Mouse (Mus musculus): Measurements from ENCODE around the gene Pttg1ip. TPM values are rescaled to one million over a fixed set of nuclear protein-coding genes. Genes with fewer than 3 reads are reported as not detected.

The Pttg1ip gene
- total RNA-seq (2021) = 100 to 1,000 TPM in 1 of 2 experiments, 10 to 100 TPM in 1; 95.8 to 103 TPM
- long read RNA-seq, experiment 1, transcript Pttg1ip-201 (6 exons, 2,294 nt) = major isoform, 177 of 195 reads
- long read RNA-seq, experiment 1, partial matches to known transcripts = 1 of 195 reads
- long read RNA-seq, experiment 1, other reads (novel, unspliced or antisense) = 14 of 195 reads
- long read RNA-seq, experiment 2, transcript Pttg1ip-201 (6 exons, 2,294 nt) = major isoform, 167 of 190 reads
- long read RNA-seq, experiment 2, partial matches to known transcripts = 2 of 190 reads
- long read RNA-seq, experiment 2, other reads (novel, unspliced or antisense) = 15 of 190 reads

DNA sequence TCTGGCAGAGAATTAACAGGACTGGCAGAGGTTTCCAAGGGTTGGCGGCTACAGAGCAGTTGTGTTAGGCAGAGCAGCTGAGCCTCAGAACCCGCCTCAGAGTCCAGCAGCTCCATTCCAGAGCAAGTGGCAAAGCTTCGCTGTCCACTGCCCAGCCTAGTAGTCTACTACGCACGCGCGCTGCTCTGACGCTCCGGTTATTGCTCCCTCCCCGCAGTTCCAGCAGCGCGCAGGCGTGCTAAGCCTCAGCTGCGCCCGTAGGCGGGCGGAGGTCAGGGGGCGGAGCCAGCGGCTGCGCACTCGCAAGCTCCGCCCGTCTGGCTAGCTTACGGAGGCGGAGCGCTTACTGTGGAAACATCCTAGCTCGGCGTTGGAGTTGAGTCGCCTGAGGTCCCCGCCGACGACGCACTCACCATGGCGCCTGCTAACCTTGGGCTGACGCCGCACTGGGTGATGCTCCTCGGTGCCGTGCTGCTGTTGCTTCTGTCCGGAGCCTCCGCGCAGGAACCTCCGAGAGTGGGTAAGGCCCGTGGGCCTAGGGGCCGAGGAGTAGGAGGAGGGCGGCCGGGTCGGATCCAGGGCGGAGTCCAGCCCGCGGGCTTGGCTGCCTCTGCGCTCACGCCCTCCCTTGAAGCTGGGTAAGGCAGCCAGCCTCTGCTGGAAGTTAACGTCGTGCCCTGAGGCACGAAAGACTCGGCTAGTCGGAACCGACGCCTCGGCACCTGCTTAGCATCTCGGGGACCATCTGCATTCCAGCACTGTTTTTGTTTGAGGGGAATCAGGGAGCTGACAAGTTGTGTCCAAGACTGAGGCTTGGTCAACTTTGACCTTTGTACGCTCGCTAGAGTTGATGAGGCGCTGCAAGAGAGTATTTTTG lies at the start of gene Pttg1ip:
Gene Pttg1ip, plus strand, starts transcription at position 313 of the 877 bp plus-strand sequence.
- peak; percentile 94 to 97 for DNase-seq (ENCODE audit: low spot score in 2 of 2)

DNA sequence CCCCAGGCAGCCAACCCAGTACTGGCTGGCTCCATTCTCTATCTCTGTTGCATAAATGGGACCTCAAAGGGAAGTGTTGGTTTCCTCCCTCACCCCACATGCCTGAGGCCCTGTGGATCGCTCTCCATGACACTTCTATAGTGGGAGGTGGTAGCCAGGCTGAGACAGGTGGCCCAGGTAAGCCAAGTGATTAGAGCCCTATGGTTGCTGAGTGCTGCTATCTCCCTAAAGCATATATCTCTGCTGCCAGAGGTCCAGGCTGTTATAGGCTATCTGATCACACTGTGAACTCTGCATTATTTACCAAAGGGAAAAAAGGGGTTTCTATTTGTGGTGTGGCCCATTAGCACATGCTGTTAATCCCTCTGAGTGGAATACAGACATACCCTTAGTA lies 49.5 kb upstream of the Pttg1ip start:
- no peak for DNase-seq (ENCODE audit: low spot score in 2 of 2)

DNA sequence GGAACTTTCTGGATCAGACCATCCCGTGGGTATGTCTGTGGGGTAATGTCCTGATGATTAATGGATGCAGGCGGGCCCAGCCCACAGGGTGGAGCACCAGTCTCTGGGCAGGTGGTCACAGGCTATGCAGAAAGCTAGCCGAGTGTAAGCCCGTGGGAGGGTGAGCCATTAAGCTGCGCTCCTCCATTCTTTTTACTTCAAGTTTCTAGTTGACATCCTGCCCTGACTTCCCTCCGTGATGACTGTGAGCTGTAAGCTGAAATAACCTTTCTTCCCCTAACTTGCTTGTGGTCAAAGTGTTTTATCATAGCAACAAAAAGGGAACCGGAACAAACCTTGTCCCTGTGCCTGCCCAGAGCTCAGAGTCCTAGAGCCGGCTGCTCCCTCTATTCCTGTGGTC lies 44.8 kb upstream of the Pttg1ip start:
- DNase-seq (ENCODE audit: low spot score in 2 of 2) = no peak

DNA sequence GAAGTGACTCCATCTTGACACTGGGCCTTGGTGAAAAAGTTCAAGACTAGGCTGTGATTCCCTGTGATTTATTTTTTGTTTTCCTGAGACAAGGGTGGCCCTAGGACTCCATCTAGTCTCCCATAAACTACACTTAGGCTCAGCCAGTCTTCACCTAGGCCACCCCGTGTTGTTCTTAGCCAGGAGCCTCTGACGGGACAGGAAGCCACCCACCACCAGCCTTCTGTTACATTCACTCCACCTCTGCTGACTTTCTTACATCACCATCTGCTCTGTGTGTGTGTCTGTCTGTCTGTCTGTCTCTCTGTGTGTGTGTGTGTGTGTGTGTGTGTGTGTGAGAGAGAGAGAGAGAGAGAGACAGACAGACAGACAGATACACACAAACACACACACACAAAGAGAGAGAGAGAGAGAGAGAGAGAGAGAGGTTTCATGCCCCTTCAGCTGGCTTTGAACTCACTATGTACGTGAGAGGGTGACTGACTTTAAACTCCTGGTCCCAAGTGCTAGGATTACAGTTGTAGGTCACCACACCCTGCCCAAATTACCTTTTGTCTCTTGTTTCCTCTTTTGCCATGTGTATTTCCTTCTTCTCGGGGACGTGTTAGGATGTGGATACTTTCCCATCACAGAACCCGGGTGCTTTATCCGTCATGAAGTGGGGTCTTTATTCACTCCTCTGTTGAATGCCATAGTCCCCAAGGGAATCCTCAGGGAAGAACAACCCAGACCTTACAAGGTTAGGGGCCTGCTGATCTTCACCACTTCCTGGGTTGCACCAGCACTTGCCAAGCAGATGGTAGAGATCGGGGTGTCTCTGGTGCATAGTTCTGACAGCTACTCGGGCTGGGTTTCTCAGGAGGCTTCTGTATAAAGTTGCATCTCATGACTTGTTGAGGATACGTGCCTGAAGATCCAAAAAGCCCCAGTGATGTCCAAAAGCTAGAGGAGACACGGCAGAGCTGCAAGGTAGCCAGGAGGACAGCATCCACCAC lies 44.0 kb upstream of the Pttg1ip start:
- no peak for DNase-seq (ENCODE audit: low spot score in 2 of 2)

DNA sequence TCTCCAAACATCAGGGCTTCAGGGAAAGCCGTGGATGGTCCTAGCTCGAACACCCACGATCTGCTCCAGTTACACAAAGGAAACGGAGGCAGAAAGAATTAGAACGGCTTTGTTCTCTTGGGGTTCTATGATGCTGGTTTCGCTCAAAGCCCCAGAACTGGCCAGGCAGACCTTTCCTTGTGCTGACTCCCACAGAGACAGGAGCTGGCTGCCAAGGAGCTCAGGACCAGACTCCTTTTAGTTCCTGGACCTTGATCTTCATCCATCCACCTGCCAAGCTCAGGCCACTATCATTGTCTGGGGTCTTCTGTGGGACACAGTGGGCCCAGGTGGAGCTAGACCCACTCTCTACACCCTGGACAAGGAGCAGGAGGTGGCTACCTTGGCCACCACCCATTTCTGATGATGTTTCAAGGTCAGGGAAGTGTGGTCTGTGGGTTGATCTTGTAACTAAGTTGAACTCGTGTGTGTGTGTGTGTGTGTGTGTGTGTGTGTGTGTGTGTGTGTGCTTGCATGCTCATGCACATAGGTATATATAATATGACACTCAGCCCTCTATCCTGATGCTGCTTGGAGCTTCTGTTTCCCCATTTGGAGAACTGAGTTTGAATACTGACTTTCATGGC lies 42.1 kb upstream of the Pttg1ip start:
- no peak for DNase-seq (ENCODE audit: low spot score in 2 of 2)

DNA sequence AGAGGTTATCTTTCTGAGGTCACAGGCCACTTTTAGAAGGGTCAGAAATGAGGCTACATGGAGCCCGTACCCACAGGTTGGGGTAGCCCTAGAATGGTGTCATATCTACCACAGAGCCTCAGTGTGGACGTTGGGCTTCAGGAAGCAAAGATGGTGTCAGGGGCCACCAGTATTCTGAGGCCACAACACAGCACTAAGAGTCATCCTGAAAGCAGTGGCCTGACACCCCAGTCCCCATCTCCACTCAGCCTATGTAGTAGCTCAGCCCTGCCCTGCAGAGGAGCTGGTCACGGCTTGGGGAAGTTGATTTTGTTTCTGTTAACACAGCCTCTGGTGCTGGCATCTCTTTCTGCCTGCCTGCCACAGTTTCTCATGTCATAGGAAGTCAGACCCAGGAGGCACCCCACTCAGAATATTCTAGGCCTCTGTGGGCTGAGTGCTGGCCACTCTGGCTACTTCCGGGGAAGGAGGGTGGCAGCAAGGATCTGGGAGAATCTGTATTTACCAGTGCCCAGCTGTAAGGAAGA lies 40.9 kb upstream of the Pttg1ip start:
- no peak for DNase-seq (ENCODE audit: low spot score in 2 of 2)

DNA sequence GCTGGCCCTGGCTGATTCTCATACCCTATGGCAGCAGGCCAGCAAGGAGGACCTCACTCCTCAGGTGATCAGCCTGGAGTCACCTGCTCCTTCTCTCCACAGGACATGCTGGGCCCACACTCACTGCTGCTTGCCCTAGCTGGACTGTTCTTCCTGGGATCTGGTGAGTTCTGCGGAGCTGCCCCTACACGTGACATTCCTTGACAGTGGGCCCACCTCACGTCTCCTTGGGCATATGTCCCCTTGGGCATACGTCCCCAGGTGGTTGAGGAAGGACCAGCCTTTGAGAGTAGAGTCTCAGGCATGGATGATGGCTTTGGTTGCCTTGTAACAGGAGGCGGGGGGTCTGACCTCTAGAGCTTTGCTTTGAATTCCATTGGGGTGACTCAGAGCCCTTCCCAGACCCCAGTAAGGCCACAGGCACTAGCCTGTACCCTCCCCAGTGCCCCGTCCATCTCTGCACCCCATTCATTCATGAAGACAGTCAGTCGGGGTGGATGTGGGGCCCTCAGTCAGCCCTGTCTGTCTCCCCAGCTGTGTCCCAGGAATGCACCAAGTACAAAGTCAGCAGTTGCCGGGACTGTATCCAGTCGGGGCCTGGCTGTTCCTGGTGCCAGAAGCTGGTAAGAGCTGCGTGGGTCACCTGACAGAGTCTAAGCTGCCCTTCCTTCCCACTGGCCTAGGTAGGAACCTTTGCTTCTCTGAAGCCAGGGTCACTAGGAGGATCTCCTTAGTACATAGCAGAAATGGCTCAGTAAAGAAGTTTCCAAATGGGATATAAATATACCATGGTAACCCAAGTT lies 39.5 kb upstream of the Pttg1ip start:
- DNase-seq (ENCODE audit: low spot score in 2 of 2) = no peak

DNA sequence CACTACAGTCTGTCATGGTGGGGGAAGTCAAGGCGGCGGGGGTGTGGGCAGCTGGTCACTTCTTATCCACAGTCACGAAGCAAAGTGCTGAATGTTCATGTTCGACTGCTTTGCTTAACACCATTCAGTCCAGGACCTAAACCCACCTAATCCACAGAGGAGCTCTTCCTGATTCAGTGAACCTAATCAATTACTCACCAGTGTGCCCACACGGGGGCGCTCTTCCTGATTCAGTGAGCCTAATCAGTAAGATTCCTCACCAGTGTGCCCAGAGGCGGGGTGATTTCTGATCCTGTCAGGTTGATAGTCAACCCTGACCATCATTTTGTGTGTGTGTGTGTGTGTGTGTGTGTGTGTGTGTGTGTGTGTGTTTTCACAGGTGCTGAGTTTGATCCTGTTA lies 38.3 kb upstream of the Pttg1ip start:
- DNase-seq (ENCODE audit: low spot score in 2 of 2) = no peak

DNA sequence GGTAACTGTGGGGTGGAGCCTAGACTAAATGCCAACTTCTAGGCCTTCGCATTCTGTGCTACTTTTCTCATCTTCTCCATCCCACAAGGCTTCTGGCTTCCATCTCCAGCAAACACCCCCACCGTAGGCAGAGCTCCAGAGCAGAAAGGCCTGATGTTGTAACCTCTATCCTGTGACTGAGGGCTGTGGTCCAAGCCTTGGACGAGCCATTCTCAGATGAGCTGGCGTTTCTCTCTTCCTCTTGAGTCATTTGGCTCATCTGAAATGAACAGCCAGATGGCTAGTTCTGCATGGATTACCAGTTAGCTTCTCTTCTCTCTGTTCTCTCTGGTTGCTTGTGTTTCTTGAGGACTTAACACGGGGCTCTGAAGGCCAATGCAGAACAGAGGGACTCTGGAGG lies 36.6 kb upstream of the Pttg1ip start:
- peak in 1 of 2 experiments; percentile 79 for DNase-seq (ENCODE audit: low spot score in 2 of 2)

DNA sequence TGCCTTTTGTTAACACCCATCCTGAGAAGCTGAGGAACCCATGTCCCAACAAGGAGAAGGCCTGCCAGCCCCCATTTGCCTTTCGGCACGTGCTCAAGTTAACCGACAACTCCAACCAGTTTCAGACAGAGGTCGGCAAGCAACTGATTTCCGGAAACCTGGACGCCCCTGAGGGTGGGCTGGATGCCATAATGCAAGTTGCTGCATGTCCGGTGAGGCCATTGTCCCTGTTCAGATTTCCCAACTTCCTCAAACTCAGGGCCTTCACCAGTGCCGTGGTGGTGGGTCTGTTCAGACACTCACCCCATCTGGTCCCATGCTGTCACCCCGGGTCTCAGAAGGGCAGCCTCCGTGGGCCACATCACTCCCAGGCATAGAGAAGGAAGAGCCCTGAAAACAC lies 32.9 kb upstream of the Pttg1ip start:
- no peak for DNase-seq (ENCODE audit: low spot score in 2 of 2)

DNA sequence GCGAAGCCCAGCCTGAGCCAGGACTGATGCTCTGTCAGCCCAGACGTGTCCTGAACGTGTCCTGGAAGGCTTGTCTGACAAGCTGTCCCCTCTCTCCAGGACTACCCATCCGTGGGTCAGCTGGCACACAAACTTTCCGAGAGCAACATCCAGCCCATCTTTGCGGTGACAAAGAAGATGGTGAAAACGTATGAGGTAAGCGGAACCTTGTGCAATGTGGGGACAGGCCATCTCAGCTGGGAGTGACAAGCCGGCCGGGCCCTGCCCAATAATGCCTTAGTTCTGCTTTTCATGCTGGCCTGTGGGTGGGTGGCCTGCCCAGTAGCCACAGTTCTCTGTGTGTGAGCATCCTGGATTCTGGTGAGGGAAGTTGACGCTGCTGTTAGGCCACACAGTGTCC lies 30.6 kb upstream of the Pttg1ip start:
- DNase-seq (ENCODE audit: low spot score in 2 of 2) = no peak

DNA sequence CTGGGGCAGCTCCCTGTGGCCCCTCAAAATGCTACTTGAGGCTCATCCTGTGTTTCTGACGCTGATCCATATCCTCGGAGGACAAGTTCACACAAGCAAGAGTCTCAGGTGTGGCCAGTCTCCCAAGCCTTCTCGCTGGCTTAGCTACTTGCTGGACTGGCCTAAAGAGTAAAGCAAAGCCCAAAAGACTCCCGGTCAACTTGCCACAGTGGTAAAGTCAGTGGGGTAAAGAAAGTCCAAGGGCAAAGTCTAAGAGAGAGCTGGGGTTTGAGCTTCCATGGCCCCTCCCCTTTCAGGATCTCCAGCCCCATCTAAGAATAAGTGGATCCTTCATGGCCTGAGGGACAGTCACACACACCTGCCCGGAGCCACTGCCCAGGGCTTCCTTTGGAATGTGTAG lies 29.4 kb upstream of the Pttg1ip start:
- no peak for DNase-seq (ENCODE audit: low spot score in 2 of 2)

DNA sequence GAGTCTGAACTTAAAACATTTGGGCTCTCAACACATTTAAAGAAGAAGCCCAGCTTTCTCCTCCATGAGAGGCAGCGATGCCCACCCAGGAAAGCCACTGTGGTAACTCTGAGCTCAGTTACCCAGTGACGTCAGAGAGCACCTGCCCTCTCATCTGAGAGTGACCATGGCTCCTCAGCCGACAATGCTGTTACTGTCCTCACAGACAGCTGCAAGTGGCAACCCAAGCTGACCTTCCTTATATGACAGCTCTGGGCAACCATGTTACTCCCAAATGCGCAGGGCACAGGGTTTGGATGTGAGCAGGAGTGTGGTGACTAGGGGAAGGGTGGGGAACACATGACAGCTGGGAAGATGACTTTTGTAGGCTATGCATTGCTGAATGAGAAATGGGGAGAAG lies 28.2 kb upstream of the Pttg1ip start:
- DNase-seq (ENCODE audit: low spot score in 2 of 2) = no peak

DNA sequence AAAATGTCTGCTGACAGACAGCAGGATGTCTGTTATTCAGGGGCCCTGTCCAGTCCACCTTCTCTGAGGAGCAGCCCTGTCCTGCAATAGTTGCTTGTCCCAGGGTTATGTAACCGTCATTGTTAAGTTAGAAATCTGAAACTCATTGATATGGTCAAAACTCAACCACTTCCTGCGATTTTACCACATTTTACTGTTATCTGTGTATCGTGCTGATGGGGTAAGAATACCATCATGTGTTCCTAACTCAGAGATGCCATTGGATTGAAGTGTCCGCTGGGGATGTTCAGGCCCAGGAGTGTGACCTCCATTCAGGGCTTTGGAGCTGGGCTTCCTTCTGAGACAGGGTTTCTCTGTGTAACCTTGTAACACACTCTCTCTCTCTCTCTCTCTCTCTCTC lies 26.6 kb upstream of the Pttg1ip start:
- no peak for DNase-seq (ENCODE audit: low spot score in 2 of 2)

DNA sequence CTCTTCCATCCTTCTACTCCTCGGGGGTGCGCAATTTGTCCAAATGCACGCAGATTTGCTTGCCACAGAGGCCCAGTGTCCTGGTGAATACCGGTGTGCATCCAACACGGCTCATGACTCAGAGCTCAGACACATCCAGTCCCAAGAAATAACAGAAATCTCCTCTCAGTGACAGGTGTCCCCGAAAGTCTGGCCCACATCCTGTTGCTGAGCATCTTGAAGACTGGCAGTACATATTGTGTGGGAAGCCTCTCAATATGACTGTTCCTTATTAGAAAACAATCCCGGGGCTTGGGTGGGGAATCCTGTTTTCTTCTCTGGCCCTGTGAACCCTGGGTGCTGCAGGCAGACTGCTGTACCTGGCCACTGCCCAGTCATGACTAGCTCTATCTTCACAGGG lies 24.9 kb upstream of the Pttg1ip start:
- no peak for DNase-seq (ENCODE audit: low spot score in 2 of 2)

DNA sequence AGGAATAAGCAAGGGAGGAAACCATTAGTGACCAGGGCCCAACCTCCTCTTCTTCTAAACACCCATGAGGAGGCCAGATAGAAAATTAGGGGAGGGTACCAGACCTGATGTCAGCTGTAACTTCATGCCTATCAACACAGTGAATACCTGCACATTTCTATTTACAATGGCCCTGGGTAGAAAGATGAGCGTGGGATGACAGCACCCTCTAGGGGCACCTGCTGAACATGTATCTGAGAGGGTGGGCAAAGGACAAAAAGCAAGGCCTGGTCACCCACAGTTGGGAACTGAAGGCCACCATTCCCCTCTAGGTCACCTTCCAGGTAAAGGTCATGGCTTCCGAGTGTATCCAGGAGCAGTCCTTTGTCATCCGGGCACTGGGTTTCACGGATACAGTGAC lies 23.9 kb upstream of the Pttg1ip start:
- no peak for DNase-seq (ENCODE audit: low spot score in 2 of 2)

DNA sequence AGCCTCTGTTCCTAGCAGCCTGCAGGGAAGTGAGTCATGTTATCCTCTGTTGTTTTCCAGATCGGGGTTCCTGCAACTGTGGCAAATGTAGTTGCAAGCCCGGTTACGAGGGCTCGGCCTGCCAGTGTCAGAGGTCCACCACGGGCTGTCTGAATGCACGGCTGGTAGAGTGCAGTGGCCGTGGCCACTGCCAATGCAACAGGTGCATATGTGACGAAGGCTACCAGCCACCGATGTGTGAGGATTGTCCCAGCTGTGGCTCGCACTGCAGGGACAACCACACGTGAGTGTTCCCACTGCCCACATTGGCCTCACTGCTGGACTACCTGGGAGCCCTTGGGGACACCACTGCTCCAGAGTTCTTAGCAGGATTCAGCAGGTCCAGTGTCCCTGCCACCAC lies 21.4 kb upstream of the Pttg1ip start:
- no peak for DNase-seq (ENCODE audit: low spot score in 2 of 2)

DNA sequence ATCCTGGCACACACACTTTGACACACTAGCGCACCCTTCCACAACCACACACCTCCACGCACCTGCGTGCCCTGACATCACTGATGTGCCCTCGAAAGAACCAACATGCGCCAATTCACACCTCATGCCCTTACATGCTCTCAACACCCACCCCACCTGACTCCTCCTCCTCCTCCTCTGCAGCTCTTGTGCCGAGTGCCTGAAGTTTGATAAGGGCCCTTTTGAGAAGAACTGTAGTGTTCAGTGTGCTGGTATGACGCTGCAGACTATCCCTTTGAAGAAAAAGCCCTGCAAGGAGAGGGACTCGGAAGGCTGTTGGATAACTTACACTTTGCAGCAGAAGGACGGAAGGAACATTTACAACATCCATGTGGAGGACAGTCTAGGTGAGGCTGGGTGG lies 20.7 kb upstream of the Pttg1ip start:
- no peak for DNase-seq (ENCODE audit: low spot score in 2 of 2)

DNA sequence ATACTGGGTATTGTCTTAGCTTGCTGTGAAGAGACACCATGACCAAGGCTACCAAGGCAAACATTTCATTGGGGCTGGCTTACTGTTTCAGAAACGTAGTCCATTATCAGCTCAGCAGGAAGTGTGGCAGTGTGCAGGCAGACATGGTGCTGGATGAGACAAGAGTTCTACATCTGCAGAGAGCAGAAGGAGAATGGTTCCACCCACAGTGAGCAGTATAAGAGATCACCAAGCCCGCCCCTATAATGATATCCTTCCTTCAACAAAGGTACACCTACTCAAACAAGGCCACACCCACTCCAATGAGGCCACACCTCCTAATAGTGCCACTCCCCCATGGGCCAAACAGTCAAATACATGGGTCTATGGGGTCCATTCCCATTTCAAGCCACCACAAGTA lies 20.0 kb upstream of the Pttg1ip start:
- no peak for DNase-seq (ENCODE audit: low spot score in 2 of 2)

DNA sequence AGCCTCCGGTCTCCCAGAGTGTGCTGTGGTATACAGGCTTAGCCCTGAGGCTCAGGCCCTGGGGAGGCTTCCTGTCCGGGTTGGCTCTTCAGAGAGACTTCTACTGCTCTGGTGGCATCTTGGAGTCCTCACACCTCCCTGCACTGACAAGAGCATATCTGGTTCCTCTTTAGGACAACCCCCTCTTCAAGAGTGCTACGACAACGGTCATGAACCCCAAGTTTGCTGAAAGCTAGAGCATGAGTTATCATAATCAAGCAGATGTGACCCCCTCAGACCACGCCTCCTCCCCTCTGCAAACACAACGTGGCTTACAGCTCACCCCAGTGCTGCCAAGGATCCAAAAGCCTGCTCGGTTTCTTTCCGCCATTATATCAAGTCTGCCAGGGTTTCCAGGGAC lies 16.5 kb upstream of the Pttg1ip start:
- DNase-seq (ENCODE audit: low spot score in 2 of 2) = no peak

Data from gastrocnemius, postnatal 4 days (tissue).